Mouse (Mus musculus): ENCODE measurements around the gene Agmat. TPM values are rescaled to one million over a fixed set of nuclear protein-coding genes. Genes with fewer than 3 reads are reported as not detected.

Agmat gene
- polyA plus RNA-seq, 1 experiment from 2014 or later = not detected

GRCm38 (mm10) chr4:141738015-141738414 is 8.5 kb upstream of the Agmat start:
- H3K4me2 ChIP-seq (ENCODE audit: low read depth, low read length) = no peak overlapping the region
- 76% methylated on average over 8 of the region's 8 CpGs for WGBS

GRCm38 (mm10) chr4:141741856-141742255 is 4.6 kb upstream of the Agmat start:
- Histone ChIP-seq H3K4me3 (ENCODE audit: low read depth, low read length) (no peak overlapping the region), H3K27ac (replicated peaks; ENCODE audit: low read depth, low read length) (no peak overlapping the region), H3K9me3 (replicated peaks; ENCODE audit: control insufficient read depth, low read length) (no peaks in the 10 kb centered on the region), H3K9ac (replicated peaks; ENCODE audit: low read length) (no peak overlapping the region), H3K36me3 (replicated peaks; ENCODE audit: control insufficient read depth, insufficient read depth, low read depth, low read length) (no peaks in the 10 kb centered on the region), H3K4me2 (ENCODE audit: low read depth, low read length) (no peak overlapping the region), H3K4me1 (ENCODE audit: control insufficient read depth, insufficient read depth, low read length) (no peaks in the 10 kb centered on the region), H3K27me3 (ENCODE audit: control insufficient read depth, insufficient read depth, low read length) (no peaks in the 10 kb centered on the region)
- WGBS = 61% methylated on average over 9 of the region's 9 CpGs
- no peak for DNase-seq (ENCODE audit: low spot score)
- ATAC-seq (replicated peaks; ENCODE audit: insufficient number of reproducible peaks, low FRiP score, low TSS enrichment, low read depth) = no peak

More at GRCm38 (mm10) chr4:141738015-141738414, 8.5 kb upstream of the Agmat start:
- no peak overlapping the region for H3K9ac ChIP-seq (replicated peaks; ENCODE audit: low read length)
- 0 out of 2 replicates have a peak, but pooled peaks cover 2% of the 10 kb centered on the region for H3K4me1 ChIP-seq (ENCODE audit: control insufficient read depth, insufficient read depth, low read length)
- H3K9me3 ChIP-seq (replicated peaks; ENCODE audit: control insufficient read depth, low read length) = no peaks in the 10 kb centered on the region
- ATAC-seq (replicated peaks; ENCODE audit: insufficient number of reproducible peaks, low FRiP score, low TSS enrichment, low read depth) = no peak
- no peaks in the 10 kb centered on the region for H3K27me3 ChIP-seq (ENCODE audit: control insufficient read depth, insufficient read depth, low read length)
- H3K36me3 ChIP-seq (replicated peaks; ENCODE audit: control insufficient read depth, insufficient read depth, low read depth, low read length) = no peaks in the 10 kb centered on the region
- DNase-seq (ENCODE audit: low spot score) = no peak
- no peak overlapping the region for H3K4me3 ChIP-seq (ENCODE audit: low read depth, low read length)
- no peak overlapping the region for H3K27ac ChIP-seq (replicated peaks; ENCODE audit: low read depth, low read length)

GRCm38 (mm10) chr4:141742381-141742780 is 4.1 kb upstream of the Agmat start:
- no peaks in the 10 kb centered on the region for H3K36me3 ChIP-seq (replicated peaks; ENCODE audit: control insufficient read depth, insufficient read depth, low read depth, low read length)
- no peak overlapping the region for H3K4me3 ChIP-seq (ENCODE audit: low read depth, low read length)
- H3K27ac ChIP-seq (replicated peaks; ENCODE audit: low read depth, low read length) = no peak overlapping the region
- 88% methylated on average over 4 of the region's 4 CpGs for WGBS
- H3K27me3 ChIP-seq (ENCODE audit: control insufficient read depth, insufficient read depth, low read length) = no peaks in the 10 kb centered on the region
- H3K4me1 ChIP-seq (ENCODE audit: control insufficient read depth, insufficient read depth, low read length) = no peaks in the 10 kb centered on the region
- H3K4me2 ChIP-seq (ENCODE audit: low read depth, low read length) = no peak overlapping the region
- no peaks in the 10 kb centered on the region for H3K9me3 ChIP-seq (replicated peaks; ENCODE audit: control insufficient read depth, low read length)
- no peak for DNase-seq (ENCODE audit: low spot score)
- no peak overlapping the region for H3K9ac ChIP-seq (replicated peaks; ENCODE audit: low read length)
- ATAC-seq (replicated peaks; ENCODE audit: insufficient number of reproducible peaks, low FRiP score, low TSS enrichment, low read depth) = no peak

GRCm38 (mm10) chr4:141749557-141749956 is 3.1 kb downstream of the Agmat start:
- WGBS = 39% methylated on average over 11 of the region's 11 CpGs
- no peaks in the 10 kb centered on the region for H3K9me3 ChIP-seq (replicated peaks; ENCODE audit: control insufficient read depth, low read length)
- H3K4me3 ChIP-seq (ENCODE audit: low read depth, low read length) = no peak overlapping the region
- no peak overlapping the region for H3K27ac ChIP-seq (replicated peaks; ENCODE audit: low read depth, low read length)
- H3K27me3 ChIP-seq (ENCODE audit: control insufficient read depth, insufficient read depth, low read length) = no peaks in the 10 kb centered on the region
- DNase-seq (ENCODE audit: low spot score) = no peak
- ATAC-seq (replicated peaks; ENCODE audit: insufficient number of reproducible peaks, low FRiP score, low TSS enrichment, low read depth) = no peak
- H3K36me3 ChIP-seq (replicated peaks; ENCODE audit: control insufficient read depth, insufficient read depth, low read depth, low read length) = no peaks in the 10 kb centered on the region
- no peak overlapping the region for H3K9ac ChIP-seq (replicated peaks; ENCODE audit: low read length)
- no peaks in the 10 kb centered on the region for H3K4me1 ChIP-seq (ENCODE audit: control insufficient read depth, insufficient read depth, low read length)
- no peak overlapping the region for H3K4me2 ChIP-seq (ENCODE audit: low read depth, low read length)

GRCm38 (mm10) chr4:141750826-141751225 is 4.4 kb downstream of the Agmat start:
- Histone ChIP-seq H3K9me3 (replicated peaks; ENCODE audit: control insufficient read depth, low read length) (no peaks in the 10 kb centered on the region), H3K27ac (replicated peaks; ENCODE audit: low read depth, low read length) (no peak overlapping the region), H3K27me3 (ENCODE audit: control insufficient read depth, insufficient read depth, low read length) (no peaks in the 10 kb centered on the region), H3K4me1 (ENCODE audit: control insufficient read depth, insufficient read depth, low read length) (no peaks in the 10 kb centered on the region), H3K36me3 (replicated peaks; ENCODE audit: control insufficient read depth, insufficient read depth, low read depth, low read length) (no peaks in the 10 kb centered on the region), H3K9ac (replicated peaks; ENCODE audit: low read length) (no peak overlapping the region), H3K4me2 (ENCODE audit: low read depth, low read length) (no peak overlapping the region), H3K4me3 (ENCODE audit: low read depth, low read length) (no peak overlapping the region)
- 60% methylated on average over 3 of the region's 3 CpGs for WGBS
- no peak for ATAC-seq (replicated peaks; ENCODE audit: insufficient number of reproducible peaks, low FRiP score, low TSS enrichment, low read depth)
- DNase-seq (ENCODE audit: low spot score) = no peak

GRCm38 (mm10) chr4:141751419-141752075 is 5.1 kb downstream of the Agmat start:
- ATAC-seq (replicated peaks; ENCODE audit: insufficient number of reproducible peaks, low FRiP score, low TSS enrichment, low read depth) = no peak
- no peak overlapping the region for H3K27ac ChIP-seq (replicated peaks; ENCODE audit: low read depth, low read length)

GRCm38 (mm10) chr4:141752076-141752421 is 5.6 kb downstream of the Agmat start:
- 3% methylated on average over 4 of the region's 4 CpGs for WGBS
- H3K27ac ChIP-seq (replicated peaks; ENCODE audit: low read depth, low read length) = no peak overlapping the region
- no peak for ATAC-seq (replicated peaks; ENCODE audit: insufficient number of reproducible peaks, low FRiP score, low TSS enrichment, low read depth)
- H3K4me3 ChIP-seq (ENCODE audit: low read depth, low read length) = no peak overlapping the region
- no peaks in the 10 kb centered on the region for H3K9me3 ChIP-seq (replicated peaks; ENCODE audit: control insufficient read depth, low read length)
- DNase-seq (ENCODE audit: low spot score) = peak; percentile 40
- H3K9ac ChIP-seq (replicated peaks; ENCODE audit: low read length) = no peak overlapping the region
- H3K4me2 ChIP-seq (ENCODE audit: low read depth, low read length) = no peak overlapping the region
- no peaks in the 10 kb centered on the region for H3K4me1 ChIP-seq (ENCODE audit: control insufficient read depth, insufficient read depth, low read length)
- H3K36me3 ChIP-seq (replicated peaks; ENCODE audit: control insufficient read depth, insufficient read depth, low read depth, low read length) = no peaks in the 10 kb centered on the region
- no peaks in the 10 kb centered on the region for H3K27me3 ChIP-seq (ENCODE audit: control insufficient read depth, insufficient read depth, low read length)

More at GRCm38 (mm10) chr4:141751419-141752075, 5.1 kb downstream of the Agmat start:
- Histone ChIP-seq H3K9me3 (replicated peaks; ENCODE audit: control insufficient read depth, low read length) (no peaks in the 10 kb centered on the region), H3K4me1 (ENCODE audit: control insufficient read depth, insufficient read depth, low read length) (no peaks in the 10 kb centered on the region), H3K4me3 (ENCODE audit: low read depth, low read length) (no peak overlapping the region), H3K4me2 (ENCODE audit: low read depth, low read length) (no peak overlapping the region), H3K36me3 (replicated peaks; ENCODE audit: control insufficient read depth, insufficient read depth, low read depth, low read length) (no peaks in the 10 kb centered on the region), H3K27me3 (ENCODE audit: control insufficient read depth, insufficient read depth, low read length) (no peaks in the 10 kb centered on the region), H3K9ac (replicated peaks; ENCODE audit: low read length) (no peak overlapping the region)
- WGBS = 38% methylated on average over 4 of the region's 4 CpGs
- no peak for DNase-seq (ENCODE audit: low spot score)

- Histone ChIP-seq H3K27me3 (ENCODE audit: control insufficient read depth, insufficient read depth, low read length) (no peaks in the 10 kb centered on the region), H3K4me3 (ENCODE audit: low read depth, low read length) (no peak overlapping the region), H3K4me1 (ENCODE audit: control insufficient read depth, insufficient read depth, low read length) (no peaks in the 10 kb centered on the region), H3K4me2 (ENCODE audit: low read depth, low read length) (no peak overlapping the region), H3K36me3 (replicated peaks; ENCODE audit: control insufficient read depth, insufficient read depth, low read depth, low read length) (no peaks in the 10 kb centered on the region), H3K9me3 (replicated peaks; ENCODE audit: control insufficient read depth, low read length) (no peaks in the 10 kb centered on the region), H3K27ac (replicated peaks; ENCODE audit: low read depth, low read length) (no peak overlapping the region), H3K9ac (replicated peaks; ENCODE audit: low read length) (no peak overlapping the region)
- DNase-seq (ENCODE audit: low spot score) (no peak), ATAC-seq (replicated peaks; ENCODE audit: insufficient number of reproducible peaks, low FRiP score, low TSS enrichment, low read depth) (no peak)
- 91% methylated on average over 19 of the region's 19 CpGs for WGBS
Observed at GRCm38 (mm10) chr4:141755375-141755930, 9.0 kb downstream of the Agmat start.
